Mouse (Mus musculus) E14TG2a.4 (cell line): ENCODE measurements at regions not wholly inside any gene's neighbourhood (a gene's known extent, or its start where the extent isn't known, plus 50 kb on each side); places are given as distances from the start of the nearest gene placed in this dataset.

ENCODE experiments used
- CTCF ChIP-seq: conservative IDR thresholded peaks from 2 replicates; pipeline ENCODE4 v1.5.1; 2014; ENCODE audit warnings: low read length
- NANOG ChIP-seq: IDR thresholded peaks from 2 replicates; pipeline ENCODE4 v1.6.1; 2014; ENCODE audit warnings: borderline replicate concordance, low read length, mixed read lengths

- TF ChIP-seq CTCF (no peak), NANOG (no peak)
Observed at GRCm38 (mm10) chr7:73310581-73311136, 64.7 kb upstream of the Rgma start.
